8 mouse cellular contexts compared by ENCODE assay signal in genomic region chr12:86800336-86800735, GRCm38 (mm10).
DNase-seq lines count a peak whose midpoint lies in the region; ATAC-seq lines count a peak whose summit lies in the region.

No protein-coding gene starts in this region.

- no peaks in the 10 kb centered on the region for H3K9me3 ChIP-seq in kidney, embryonic 14.5 days (ENCODE audit: control insufficient read depth, low read length)
- no peaks in the 10 kb centered on the region for H3K9me3 ChIP-seq in embryonic facial prominence, embryonic 10.5 days
- no peaks in the 10 kb centered on the region for H3K9me3 ChIP-seq in hindbrain, embryonic 12.5 days (replicated peaks)
- no peaks in the 10 kb centered on the region for H3K9me3 ChIP-seq in midbrain, embryonic 15.5 days

- H3K9ac ChIP-seq in kidney, embryonic 14.5 days (ENCODE audit: low read depth, low read length), result 0 out of 2 replicates have a peak overlapping the region, but pooled peaks have one; percentile 18
- peak overlapping the region; percentile 32 for H3K9ac ChIP-seq in hindbrain, embryonic 12.5 days
- H3K9ac ChIP-seq in midbrain, embryonic 15.5 days, result 0 out of 2 replicates have a peak overlapping the region, but pooled peaks have one; percentile 16

- 33% methylated on average over 4 of the region's 4 CpGs for WGBS in kidney, embryonic 14.5 days
- WGBS in embryonic facial prominence, embryonic 10.5 days, result 30% methylated on average over 4 of the region's 4 CpGs
- WGBS in hindbrain, embryonic 12.5 days, result 22% methylated on average over 4 of the region's 4 CpGs
- 19% methylated on average over 4 of the region's 4 CpGs for WGBS in midbrain, embryonic 15.5 days

- H3K4me1 ChIP-seq in kidney, embryonic 14.5 days (ENCODE audit: control insufficient read depth, insufficient read depth, low read length), result peaks cover 67% of the 10 kb centered on the region
- peaks cover 71% of the 10 kb centered on the region for H3K4me1 ChIP-seq in embryonic facial prominence, embryonic 10.5 days
- peaks cover 67% of the 10 kb centered on the region for H3K4me1 ChIP-seq in hindbrain, embryonic 12.5 days
- H3K4me1 ChIP-seq in midbrain, embryonic 15.5 days, result peaks cover 77% of the 10 kb centered on the region

- no peaks in the 10 kb centered on the region for H3K27me3 ChIP-seq in kidney, embryonic 14.5 days (ENCODE audit: control insufficient read depth, insufficient read depth, low read length)
- peaks cover 7% of the 10 kb centered on the region; the same call in 1 of the 2 replicates for H3K27me3 ChIP-seq in embryonic facial prominence, embryonic 10.5 days (replicated peaks; ENCODE audit: low read depth, poor library complexity, severe bottlenecking)
- H3K27me3 ChIP-seq in hindbrain, embryonic 12.5 days, result no peaks in the 10 kb centered on the region
- no peaks in the 10 kb centered on the region for H3K27me3 ChIP-seq in midbrain, embryonic 15.5 days (replicated peaks)

- no peak overlapping the region; the same call in 1 of the 2 replicates for H3K4me2 ChIP-seq in kidney, embryonic 14.5 days (replicated peaks; ENCODE audit: low read depth, low read length)
- H3K4me2 ChIP-seq in hindbrain, embryonic 12.5 days (replicated peaks), result peak overlapping the region; percentile 41
- H3K4me2 ChIP-seq in midbrain, embryonic 15.5 days, result 0 out of 2 replicates have a peak overlapping the region, but pooled peaks have one; percentile 37

- no peaks in the 10 kb centered on the region for H3K36me3 ChIP-seq in kidney, embryonic 14.5 days (ENCODE audit: control insufficient read depth, insufficient read depth, low read length)
- H3K36me3 ChIP-seq in embryonic facial prominence, embryonic 10.5 days (replicated peaks), result no peaks in the 10 kb centered on the region
- H3K36me3 ChIP-seq in hindbrain, embryonic 12.5 days, result no peaks in the 10 kb centered on the region
- H3K36me3 ChIP-seq in midbrain, embryonic 15.5 days (replicated peaks), result no peaks in the 10 kb centered on the region

- no peak overlapping the region for H3K4me3 ChIP-seq in kidney, embryonic 14.5 days (ENCODE audit: low read length)
- peak overlapping the region; percentile 44; the same call in 1 of the 2 replicates for H3K4me3 ChIP-seq in embryonic facial prominence, embryonic 10.5 days
- no peak overlapping the region for H3K4me3 ChIP-seq in hindbrain, embryonic 12.5 days
- no peak overlapping the region for H3K4me3 ChIP-seq in midbrain, embryonic 15.5 days

- ATAC-seq in kidney, embryonic 14.5 days (ENCODE audit: low FRiP score, low TSS enrichment), result no peak
- ATAC-seq in hindbrain, embryonic 12.5 days (ENCODE audit: low FRiP score), result no peak
- ATAC-seq in midbrain, embryonic 15.5 days (replicated peaks), result no peak

- H3K27ac ChIP-seq in kidney, embryonic 14.5 days (ENCODE audit: low read depth, low read length), result peak overlapping the region; percentile 99
- H3K27ac ChIP-seq in embryonic facial prominence, embryonic 10.5 days (replicated peaks), result peak overlapping the region; percentile 90
- H3K27ac ChIP-seq in hindbrain, embryonic 12.5 days, result peak overlapping the region; percentile 99
- H3K27ac ChIP-seq in midbrain, embryonic 15.5 days, result peak overlapping the region; percentile 96

- DNase-seq in kidney, adult 8-10 months, result no peak
- DNase-seq in embryonic facial prominence, embryonic 10.5 days (ENCODE audit: low spot score), result no peak
- no peak for DNase-seq in MN1 (ENCODE audit: low spot score)
- no peak for DNase-seq in left cerebral cortex, adult 18-20 months (ENCODE audit: low spot score in 2 of 2)
- no peak for DNase-seq in c-Kit-positive CD71-positive TER-119-positive erythroid progenitor cells, embryonic 14.5 days (ENCODE audit: low spot score)
